Mouse (Mus musculus): Measurements from ENCODE around the gene Sgms1.

The Sgms1 gene

GRCm38 (mm10) chr19:32179514-32179913 is 210.0 kb downstream of the Sgms1 start:
- DNase-seq (ENCODE audit: low read depth): no peak

- no peak for DNase-seq (ENCODE audit: low read depth)
Measured at GRCm38 (mm10) chr19:32178161-32178560, 211.4 kb downstream of the Sgms1 start.

- DNase-seq (ENCODE audit: low read depth): no peak
Measured at GRCm38 (mm10) chr19:32176458-32176857, 213.1 kb downstream of the Sgms1 start.

- DNase-seq (ENCODE audit: low read depth): no peak
Measured at GRCm38 (mm10) chr19:32175991-32176390, 213.5 kb downstream of the Sgms1 start.

GRCm38 (mm10) chr19:32175013-32175412 is 214.5 kb downstream of the Sgms1 start:
- no peak for DNase-seq (ENCODE audit: low read depth)

- no peak for DNase-seq (ENCODE audit: low read depth)
Measured at GRCm38 (mm10) chr19:32174561-32174960, 215.0 kb downstream of the Sgms1 start.

- no peak for DNase-seq (ENCODE audit: low read depth)
Measured at GRCm38 (mm10) chr19:32173522-32174184, 215.9 kb downstream of the Sgms1 start.

GRCm38 (mm10) chr19:32172511-32172981 is 217.0 kb downstream of the Sgms1 start:
- DNase-seq (ENCODE audit: low read depth): peak; percentile 99

GRCm38 (mm10) chr19:32171981-32172380 is 217.5 kb downstream of the Sgms1 start:
- DNase-seq (ENCODE audit: low read depth): no peak

GRCm38 (mm10) chr19:32169634-32170540 is 219.6 kb downstream of the Sgms1 start:
- peak; percentile 83 for DNase-seq (ENCODE audit: low read depth)

- no peak for DNase-seq (ENCODE audit: low read depth)
Measured at GRCm38 (mm10) chr19:32168031-32168430, 221.5 kb downstream of the Sgms1 start.

GRCm38 (mm10) chr19:32166823-32167605 is 222.5 kb downstream of the Sgms1 start:
- DNase-seq (ENCODE audit: low read depth): no peak

- no peak for DNase-seq (ENCODE audit: low read depth)
Measured at GRCm38 (mm10) chr19:32165711-32166110, 223.8 kb downstream of the Sgms1 start.

GRCm38 (mm10) chr19:32164128-32164527 is 225.4 kb downstream of the Sgms1 start:
- DNase-seq (ENCODE audit: low read depth): no peak

- peak; percentile 46 for DNase-seq (ENCODE audit: low read depth)
Measured at GRCm38 (mm10) chr19:32159944-32160343, 229.6 kb downstream of the Sgms1 start.

GRCm38 (mm10) chr19:32159168-32159567 is 230.3 kb downstream of the Sgms1 start:
- DNase-seq (ENCODE audit: low read depth): no peak

GRCm38 (mm10) chr19:32157045-32157444 is 232.5 kb downstream of the Sgms1 start:
- no peak for DNase-seq (ENCODE audit: low read depth)

- no peak for DNase-seq (ENCODE audit: low read depth)
Measured at GRCm38 (mm10) chr19:32152529-32152928, 237.0 kb downstream of the Sgms1 start.

- DNase-seq (ENCODE audit: low read depth): peak; percentile 91
Measured at GRCm38 (mm10) chr19:32148710-32149109, 240.8 kb downstream of the Sgms1 start.

- DNase-seq (ENCODE audit: low read depth): no peak
Measured at GRCm38 (mm10) chr19:32142383-32142782, 247.1 kb downstream of the Sgms1 start.

- DNase-seq (ENCODE audit: low read depth): peak; percentile 81
Measured at GRCm38 (mm10) chr19:32138361-32139088, 251.0 kb downstream of the Sgms1 start.

- no peak for DNase-seq (ENCODE audit: low read depth)
Measured at GRCm38 (mm10) chr19:32137904-32138303, 251.6 kb downstream of the Sgms1 start.

Measured in 416B (cell line).